Mouse (Mus musculus): ENCODE data around the gene Hoxa11. TPM values are rescaled to one million over a fixed set of nuclear protein-coding genes. Genes with fewer than 3 reads are reported as not detected.
A peak's percentile ranks its signal among the peaks of the same experiment; 100 is the strongest.

Hoxa11 gene
- polyA plus RNA-seq, 1 experiment from 2014 or later: not detected

DNA sequence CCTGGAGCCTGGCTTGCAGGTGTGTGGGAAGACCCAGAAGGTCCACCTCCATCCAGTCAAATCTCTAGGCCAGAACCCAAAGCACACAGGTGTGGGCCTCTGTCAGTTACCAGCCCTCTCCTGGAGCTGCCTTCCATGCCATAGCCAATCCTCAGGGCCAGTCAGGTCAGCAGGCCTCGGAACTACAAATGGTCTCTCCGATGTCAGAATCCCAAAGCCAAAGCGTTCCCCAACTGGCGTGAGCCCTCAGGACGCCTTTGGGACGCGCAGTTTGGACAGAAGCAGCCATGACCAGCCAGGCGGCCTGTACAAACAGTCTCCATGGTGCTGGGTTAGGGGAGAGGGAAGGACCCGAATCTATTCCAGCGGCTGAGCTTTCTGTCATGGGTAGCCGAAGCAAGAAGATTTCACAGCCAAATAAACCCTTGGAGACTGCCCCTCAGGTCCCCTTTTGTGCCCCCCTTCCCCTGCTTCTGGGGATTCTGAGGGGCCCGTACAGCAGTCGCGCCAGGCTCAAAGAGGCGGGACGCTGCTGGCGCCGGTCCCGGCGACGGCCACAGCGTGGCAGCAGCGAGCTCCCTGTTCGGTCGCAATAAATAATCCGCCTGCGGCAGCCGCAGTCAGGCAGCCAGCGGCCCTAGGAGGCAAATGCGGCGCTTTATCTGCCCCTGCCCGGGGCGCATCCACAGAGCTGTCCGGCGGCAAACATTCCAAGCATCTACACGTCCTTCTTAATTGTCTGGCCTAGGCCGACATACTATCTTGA is 34.3 kb downstream of the Hoxa11 start:
- ATAC-seq (ENCODE audit: low FRiP score, low read depth): peak; percentile 34
- no peaks in the 10 kb centered on the region for H3K9me3 ChIP-seq
- H3K27me3 ChIP-seq: peaks cover 98% of the 10 kb centered on the region
- H3K4me1 ChIP-seq: peaks cover 8% of the 10 kb centered on the region; the same call in 1 of the 2 replicates
- H3K4me2 ChIP-seq (replicated peaks): no peak overlapping the region
- H3K4me3 ChIP-seq: no peak overlapping the region
- H3K36me3 ChIP-seq: no peaks in the 10 kb centered on the region
- H3K27ac ChIP-seq (replicated peaks): no peak overlapping the region
- under 1% methylated on average over 37 of the region's 37 CpGs for WGBS
- H3K9ac ChIP-seq (replicated peaks): no peak overlapping the region

DNA sequence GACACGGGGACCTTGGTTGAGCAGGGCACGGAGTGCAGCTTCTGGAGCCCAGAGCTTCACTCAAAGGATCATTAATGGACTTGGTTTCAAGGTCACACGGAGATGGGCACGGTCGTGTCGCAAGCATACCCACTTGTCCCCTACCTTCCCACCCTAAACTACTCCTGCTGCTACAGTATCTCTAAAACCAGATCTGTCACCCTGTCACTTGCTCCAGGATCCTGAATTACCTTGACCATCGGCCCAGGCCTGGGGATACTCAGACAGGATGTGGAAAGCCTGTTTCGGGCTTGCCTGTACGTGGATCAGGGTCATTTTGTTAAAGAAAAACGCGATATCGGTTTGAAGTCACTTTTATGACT is 35.9 kb downstream of the Hoxa11 start:
- H3K4me3 ChIP-seq: no peak overlapping the region
- H3K4me1 ChIP-seq: peaks cover 8% of the 10 kb centered on the region; the same call in 1 of the 2 replicates
- H3K4me2 ChIP-seq (replicated peaks): no peak overlapping the region
- H3K9me3 ChIP-seq: no peaks in the 10 kb centered on the region
- WGBS: 9% methylated on average over 12 of the region's 12 CpGs
- H3K9ac ChIP-seq (replicated peaks): no peak overlapping the region
- no peak for ATAC-seq (ENCODE audit: low FRiP score, low read depth)
- no peak overlapping the region for H3K27ac ChIP-seq (replicated peaks)
- peaks cover 98% of the 10 kb centered on the region for H3K27me3 ChIP-seq
- H3K36me3 ChIP-seq: no peaks in the 10 kb centered on the region

DNA sequence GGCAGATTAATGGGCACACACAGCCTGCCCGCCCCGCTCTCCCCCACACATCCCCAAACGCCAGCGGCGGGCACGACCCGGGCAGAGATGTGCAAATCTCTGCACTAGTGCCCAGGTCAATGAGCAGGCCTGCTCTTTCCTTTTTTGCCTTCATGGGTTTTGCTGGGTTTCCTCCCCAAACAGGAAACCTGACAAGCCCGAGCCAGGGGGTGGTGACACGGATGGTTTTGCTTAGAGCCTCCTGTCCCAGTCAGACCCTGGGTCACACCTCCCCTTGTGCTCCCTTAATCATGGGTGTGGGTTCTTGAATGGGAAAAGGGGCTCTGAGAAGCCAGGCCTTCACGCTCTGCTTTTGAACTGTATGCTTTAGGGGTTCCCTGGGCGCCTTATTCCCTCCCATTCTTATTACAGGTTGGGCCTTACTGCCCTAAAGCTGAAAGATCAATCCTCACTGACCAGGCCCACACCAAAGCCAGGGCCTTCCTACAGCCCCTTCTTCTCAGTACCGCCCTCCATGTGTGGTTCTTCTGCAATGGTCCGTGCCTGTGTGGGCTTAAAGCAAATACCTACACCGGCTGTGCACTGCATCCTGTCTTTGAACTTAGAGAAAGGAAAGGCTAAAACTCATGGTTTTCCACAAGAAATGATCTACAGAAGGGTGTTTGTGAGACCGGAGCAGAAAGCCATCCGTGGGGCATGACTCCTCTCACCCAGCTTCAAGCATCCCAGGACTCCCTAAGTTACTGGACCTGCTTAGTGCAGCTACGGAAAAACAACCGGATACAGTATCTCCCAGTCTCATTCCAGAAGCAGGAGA is 36.5 kb downstream of the Hoxa11 start:
- WGBS: 5% methylated on average over 18 of the region's 18 CpGs
- ATAC-seq (ENCODE audit: low FRiP score, low read depth): no peak
- Histone ChIP-seq H3K9ac (replicated peaks) (no peak overlapping the region), H3K4me1 (peaks cover 14% of the 10 kb centered on the region; the same call in 1 of the 2 replicates), H3K36me3 (no peaks in the 10 kb centered on the region), H3K9me3 (no peaks in the 10 kb centered on the region), H3K4me3 (0 out of 2 replicates have a peak overlapping the region, but pooled peaks have one; percentile 13), H3K27me3 (peaks cover 98% of the 10 kb centered on the region), H3K27ac (replicated peaks) (no peak overlapping the region), H3K4me2 (replicated peaks) (peak overlapping the region; percentile 13; the same call in 1 of the 2 replicates)

DNA sequence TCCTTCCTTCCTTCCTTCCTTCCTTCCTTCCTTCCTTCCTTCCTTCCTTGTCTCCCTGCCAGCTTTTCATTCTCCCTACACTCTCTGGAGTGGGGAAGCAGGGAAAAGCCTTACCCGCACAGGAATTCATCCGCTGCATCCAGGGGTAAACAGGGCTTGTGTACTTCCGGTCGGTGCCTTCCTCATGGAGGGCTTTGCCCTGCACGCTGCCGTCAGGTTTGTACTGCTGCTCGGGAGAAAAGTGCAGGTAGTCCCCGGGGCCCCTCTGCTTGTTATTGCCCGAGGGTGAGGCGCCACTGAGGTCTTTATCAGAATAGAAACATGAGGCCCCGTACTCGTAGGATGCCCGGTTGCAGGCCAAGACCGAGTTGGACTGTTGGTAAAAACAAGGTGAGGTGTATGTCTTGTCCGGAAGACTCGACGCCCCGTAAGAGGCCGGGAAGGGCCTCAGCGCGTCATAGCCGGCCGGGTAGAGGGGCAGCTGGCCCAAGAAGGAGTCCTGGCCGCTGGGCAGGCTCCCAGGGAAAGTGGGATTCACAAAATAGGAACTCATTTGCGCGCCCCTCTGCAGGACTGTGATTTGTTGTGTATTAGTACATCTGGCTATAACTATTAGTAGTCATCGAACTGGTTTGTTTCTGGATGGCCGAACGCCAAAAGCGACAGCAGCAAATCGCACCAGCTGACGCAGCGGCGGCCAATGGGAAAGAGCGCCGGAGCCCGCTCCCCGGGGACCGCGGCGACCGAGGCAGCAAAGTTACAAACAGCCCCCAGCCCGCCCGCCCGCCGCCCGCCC is 37.3 kb downstream of the Hoxa11 start, which contains the start of gene Hoxa6:
Gene Hoxa6 (minus strand): TSS at position 651 of the 796 bp plus-strand sequence.
- no peak within 1 kb of the TSS for H3K27ac ChIP-seq (replicated peaks)
- H3K36me3 ChIP-seq: no peaks in the 10 kb centered on the region
- 0 out of 2 replicates have a peak within 1 kb of the TSS, but pooled peaks have one; percentile 13 for H3K4me3 ChIP-seq
- peaks cover 17% of the 10 kb centered on the region; the same call in 1 of the 2 replicates for H3K4me1 ChIP-seq
- H3K27me3 ChIP-seq: peaks cover 99% of the 10 kb centered on the region
- ATAC-seq (ENCODE audit: low FRiP score, low read depth): no peak
- WGBS: 1% methylated on average over 47 of the region's 47 CpGs
- H3K9me3 ChIP-seq: no peaks in the 10 kb centered on the region
- peak within 1 kb of the TSS; percentile 13; the same call in 1 of the 2 replicates for H3K4me2 ChIP-seq (replicated peaks)
- no peak within 1 kb of the TSS for H3K9ac ChIP-seq (replicated peaks)

DNA sequence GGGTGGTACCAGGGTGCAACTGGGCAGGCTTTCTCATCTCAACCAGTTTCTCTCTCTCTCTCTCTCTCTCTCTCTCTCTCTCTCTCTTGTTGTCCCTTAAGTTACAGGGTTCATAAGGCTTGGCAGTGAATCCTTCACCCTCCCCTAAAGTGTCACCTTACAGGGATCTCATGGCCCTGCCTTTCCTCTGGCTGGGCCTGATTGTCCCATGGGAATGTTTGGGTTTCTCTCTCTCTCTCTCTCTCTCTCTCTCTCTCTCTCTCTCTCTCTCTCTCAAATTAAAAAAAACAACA is 38.0 kb downstream of the Hoxa11 start:
- H3K9ac ChIP-seq (replicated peaks): no peak overlapping the region
- H3K4me1 ChIP-seq: peaks cover 17% of the 10 kb centered on the region; the same call in 1 of the 2 replicates
- ATAC-seq (ENCODE audit: low FRiP score, low read depth): no peak
- H3K36me3 ChIP-seq: no peaks in the 10 kb centered on the region
- no peak overlapping the region for H3K4me3 ChIP-seq
- no peaks in the 10 kb centered on the region for H3K9me3 ChIP-seq
- no peak overlapping the region for H3K27ac ChIP-seq (replicated peaks)
- no peak overlapping the region for H3K4me2 ChIP-seq (replicated peaks)
- H3K27me3 ChIP-seq: peaks cover 99% of the 10 kb centered on the region

DNA sequence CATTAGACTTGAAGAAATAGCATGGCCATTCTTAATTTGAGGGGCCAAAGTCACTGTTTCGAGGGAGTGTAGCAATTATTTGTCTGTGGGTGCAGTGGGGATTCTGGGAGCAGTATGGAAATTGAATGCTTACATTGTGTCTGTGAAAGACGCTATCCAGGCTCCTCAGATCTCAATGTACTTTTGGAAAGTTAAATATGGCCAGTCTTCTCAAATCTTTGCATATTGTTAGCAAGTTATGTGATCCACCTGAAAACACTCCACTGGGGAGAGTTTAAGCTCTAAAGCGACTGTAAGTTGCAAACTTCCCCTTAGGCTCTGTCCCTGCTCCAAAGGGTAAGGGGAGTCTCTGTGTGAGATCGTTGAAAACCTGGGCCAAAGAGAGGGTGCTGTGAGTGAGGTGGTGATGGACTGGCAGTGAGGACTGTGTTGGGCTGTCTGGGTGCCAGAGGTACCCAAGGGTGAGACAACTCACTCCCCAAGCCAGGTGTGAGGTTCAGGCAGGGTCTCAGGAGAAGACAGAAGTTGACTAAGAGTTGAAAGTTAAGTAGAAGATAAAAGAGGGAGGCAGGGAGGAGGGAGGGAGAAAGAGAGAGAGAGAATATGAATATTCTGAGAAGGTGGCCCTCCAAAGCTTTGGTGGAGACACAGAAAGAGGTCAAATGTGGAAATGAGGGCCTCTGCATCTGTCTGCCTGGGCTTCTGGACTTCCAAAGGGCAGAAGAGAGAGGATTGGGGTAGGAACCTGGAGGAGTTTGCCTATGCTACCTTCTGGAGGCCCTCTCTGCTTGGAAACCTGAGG is 38.5 kb downstream of the Hoxa11 start:
- no peak overlapping the region for H3K4me2 ChIP-seq (replicated peaks)
- WGBS: 3% methylated on average over 4 of the region's 4 CpGs
- no peak overlapping the region for H3K27ac ChIP-seq (replicated peaks)
- no peak overlapping the region for H3K4me3 ChIP-seq
- ATAC-seq (ENCODE audit: low FRiP score, low read depth): no peak
- H3K36me3 ChIP-seq: no peaks in the 10 kb centered on the region
- peaks cover 98% of the 10 kb centered on the region for H3K27me3 ChIP-seq
- peaks cover 17% of the 10 kb centered on the region; the same call in 1 of the 2 replicates for H3K4me1 ChIP-seq
- no peak overlapping the region for H3K9ac ChIP-seq (replicated peaks)
- H3K9me3 ChIP-seq: no peaks in the 10 kb centered on the region

GRCm38 (mm10) chr6:52205638-52206621 is 39.7 kb downstream of the Hoxa11 start:
- no peak overlapping the region for H3K27ac ChIP-seq (replicated peaks)
- H3K27me3 ChIP-seq: peaks cover 98% of the 10 kb centered on the region
- no peak for ATAC-seq (ENCODE audit: low FRiP score, low read depth)
- H3K9me3 ChIP-seq: no peaks in the 10 kb centered on the region
- under 1% methylated on average over 55 of the region's 55 CpGs for WGBS
- H3K9ac ChIP-seq (replicated peaks): no peak overlapping the region
- no peak overlapping the region for H3K4me3 ChIP-seq
- H3K4me2 ChIP-seq (replicated peaks): no peak overlapping the region
- no peaks in the 10 kb centered on the region for H3K36me3 ChIP-seq
- H3K4me1 ChIP-seq: peaks cover 14% of the 10 kb centered on the region; the same call in 1 of the 2 replicates

DNA sequence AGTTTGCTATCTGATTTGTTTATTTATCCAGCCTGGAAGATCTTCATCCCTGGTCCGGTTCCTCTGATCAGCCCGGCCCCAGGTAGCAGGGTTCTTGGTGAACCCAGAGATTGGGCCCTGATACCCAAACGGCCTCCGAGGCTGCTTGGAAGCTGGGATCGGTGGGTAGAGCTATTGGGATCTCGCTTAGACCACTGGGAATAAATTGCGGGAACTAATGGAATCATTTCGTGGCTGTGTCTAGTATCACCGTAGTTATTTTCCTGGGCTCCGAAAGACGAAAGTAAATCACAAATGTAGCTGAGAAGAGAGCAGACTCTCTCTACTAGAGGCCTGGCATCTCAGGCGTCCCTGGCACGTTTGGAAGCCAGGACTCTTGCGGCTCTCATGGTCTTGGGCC is 40.4 kb downstream of the Hoxa11 start:
- Histone ChIP-seq H3K9ac (replicated peaks) (no peak overlapping the region), H3K4me3 (no peak overlapping the region), H3K4me1 (peaks cover 14% of the 10 kb centered on the region; the same call in 1 of the 2 replicates)

GRCm38 (mm10) chr6:52204050-52204752 is 41.4 kb downstream of the Hoxa11 start, which contains the start of gene Hoxa5:
Gene Hoxa5, minus strand, starts transcription at chr6:52204587.
- under 1% methylated on average over 65 of the region's 65 CpGs for WGBS
- H3K9me3 ChIP-seq: no peaks in the 10 kb centered on the region
- peak within 1 kb of the TSS; percentile 28 for H3K4me3 ChIP-seq
- peaks cover 14% of the 10 kb centered on the region; the same call in 1 of the 2 replicates for H3K4me1 ChIP-seq
- H3K27me3 ChIP-seq: peaks cover 99% of the 10 kb centered on the region
- no peak for ATAC-seq (ENCODE audit: low FRiP score, low read depth)
- no peak within 1 kb of the TSS for H3K27ac ChIP-seq (replicated peaks)
- H3K9ac ChIP-seq (replicated peaks): no peak within 1 kb of the TSS
- H3K4me2 ChIP-seq (replicated peaks): peak within 1 kb of the TSS; percentile 32
- H3K36me3 ChIP-seq: no peaks in the 10 kb centered on the region

More for the DNA sequence above, 40.4 kb downstream of the Hoxa11 start:
- WGBS: 5% methylated on average over 14 of the region's 14 CpGs
- Histone ChIP-seq H3K9me3 (no peaks in the 10 kb centered on the region), H3K27me3 (peaks cover 99% of the 10 kb centered on the region), H3K36me3 (no peaks in the 10 kb centered on the region), H3K27ac (replicated peaks) (no peak overlapping the region), H3K4me2 (replicated peaks) (no peak overlapping the region)
- no peak for ATAC-seq (ENCODE audit: low FRiP score, low read depth)

Data from midbrain, embryonic 12.5 days (tissue).